Mouse (Mus musculus) myocyte (in vitro differentiated cells): ENCODE data around the gene Cdc123. TPM values are rescaled to one million over a fixed set of nuclear protein-coding genes. Genes with fewer than 3 reads are reported as not detected.

Experiments used
- H3K27me3 ChIP-seq: one replicate; pipeline ENCODE4 v1.6.1; 2011; ENCODE audit not compliant: control insufficient read depth, insufficient read depth, insufficient read length
- H3K36me3 ChIP-seq: one replicate; pipeline ENCODE4 v1.6.1; 2011; ENCODE audit not compliant: control insufficient read depth, insufficient read depth
- H3K4me2 ChIP-seq: one replicate; pipeline ENCODE4 v1.6.1; 2011; ENCODE audit warnings: low read depth, control low read depth
- H3K4me3 ChIP-seq: one replicate; pipeline ENCODE4 v1.5.1; 2011; ENCODE audit warnings: mild to moderate bottlenecking, control low read depth, moderate library complexity
- H3K79me2 ChIP-seq: one replicate; pipeline ENCODE4 v1.6.1; 2011; ENCODE audit not compliant: control insufficient read depth, insufficient read depth
- H3ac ChIP-seq: one replicate; pipeline ENCODE4 v1.6.1; 2011; ENCODE audit not compliant: control insufficient read depth, insufficient read length
- CEBPB ChIP-seq: IDR thresholded peaks from 2 replicates; pipeline ENCODE4 v1.6.1; 2011; ENCODE audit warnings: mild to moderate bottlenecking, moderate library complexity; ENCODE audit not compliant: poor library complexity, insufficient read depth, severe bottlenecking
- E2F4 ChIP-seq: IDR thresholded peaks from one replicate; pipeline ENCODE4 v1.6.1; 2011; ENCODE audit warnings: mild to moderate bottlenecking, control low read depth, moderate library complexity; ENCODE audit not compliant: insufficient read depth
- MAX ChIP-seq: IDR thresholded peaks from one replicate; pipeline ENCODE4 v1.6.1; 2011; ENCODE audit warnings: low read depth, mild to moderate bottlenecking, control low read depth
- MYOD1 ChIP-seq, 3 experiments: IDR thresholded peaks; one replicate each; pipeline ENCODE4 v1.6.1; 2011; ENCODE audit warnings: control low read depth in 2 of 3, low read depth in 2 of 3, mild to moderate bottlenecking in 2 of 3, moderate library complexity in 1 of 3; ENCODE audit not compliant: insufficient read length in 2 of 3, control insufficient read depth in 1 of 3
- MYOG ChIP-seq, 3 experiments: IDR thresholded peaks; one replicate each; pipeline ENCODE4 v1.6.1; 2011; ENCODE audit warnings: control low read depth in 2 of 3, low read depth in 2 of 3, mild to moderate bottlenecking in 2 of 3; ENCODE audit not compliant: insufficient read length in 2 of 3, control insufficient read depth in 1 of 3, insufficient read depth in 1 of 3
- POLR2A ChIP-seq: IDR thresholded peaks from one replicate; pipeline ENCODE4 v1.6.1; 2011; ENCODE audit warnings: low read depth, mild to moderate bottlenecking, control low read depth, moderate library complexity; ENCODE audit not compliant: insufficient read length
- POLR2AphosphoS2 ChIP-seq: IDR thresholded peaks from one replicate; pipeline ENCODE4 v1.6.1; 2011; ENCODE audit warnings: low read depth, control low read depth; ENCODE audit not compliant: insufficient read length
- REST ChIP-seq: IDR thresholded peaks from one replicate; pipeline ENCODE4 v1.6.1; 2011; ENCODE audit warnings: mild to moderate bottlenecking, control low read depth, moderate library complexity; ENCODE audit not compliant: insufficient read depth, insufficient read length
- SRF ChIP-seq: IDR thresholded peaks from one replicate; pipeline ENCODE4 v1.6.1; 2011; ENCODE audit warnings: low read depth; ENCODE audit not compliant: control insufficient read depth, insufficient read length
- TCF12 ChIP-seq: IDR thresholded peaks from one replicate; pipeline ENCODE4 v1.6.1; 2011; ENCODE audit warnings: mild to moderate bottlenecking, control low read depth; ENCODE audit not compliant: poor library complexity, insufficient read depth, severe bottlenecking
- TCF3 ChIP-seq: IDR thresholded peaks from one replicate; pipeline ENCODE4 v1.6.1; 2011; ENCODE audit warnings: low read depth, control low read depth; ENCODE audit not compliant: insufficient read length
- USF1 ChIP-seq: IDR thresholded peaks from one replicate; pipeline ENCODE4 v1.6.1; 2011; ENCODE audit warnings: low read depth, mild to moderate bottlenecking, control low read depth, moderate library complexity
- polyA plus RNA-seq: library from polyadenylated mRNA; unstranded; fragments of >200 nt; fragmentation: generic; extraction: Trizol; gene quantifications from one replicate; pipeline ENCODE4 v1.2.1, GENCODE M21; 2012; ENCODE audit warnings: missing spikeins

Cdc123 gene
- polyA plus RNA-seq, 1 experiment: 102 TPM

- TF ChIP-seq TCF12: no peak
- TF ChIP-seq E2F4: no peak
- TF ChIP-seq TCF3: no peak
- no peak for TF ChIP-seq SRF
- no peak for TF ChIP-seq POLR2AphosphoS2
- TF ChIP-seq MYOG (IDR thresholded peaks at IDR 0.05; ENCODE audit: control insufficient read depth in 1 of 3, insufficient read depth in 1 of 3, insufficient read length in 2 of 3, low read depth in 2 of 3): no peak
- no peak for TF ChIP-seq MAX
- no peak for TF ChIP-seq CEBPB
- TF ChIP-seq POLR2A: no peak
- no peak for TF ChIP-seq MYOD1 (IDR thresholded peaks at IDR 0.05; ENCODE audit: control insufficient read depth in 1 of 3, insufficient read length in 2 of 3, low read depth in 2 of 3)
- no peak for TF ChIP-seq REST
- TF ChIP-seq USF1: no peak
- H3K27me3 ChIP-seq: no peaks in the 10 kb centered on the region
- no peak overlapping the region for H3K4me2 ChIP-seq
- no peak overlapping the region for H3ac ChIP-seq
- no peaks in the 10 kb centered on the region for H3K79me2 ChIP-seq
- H3K4me3 ChIP-seq: no peak overlapping the region
- no peaks in the 10 kb centered on the region for H3K36me3 ChIP-seq
Measured at GRCm38 (mm10) chr2:5762031-5762430, 82.9 kb downstream of the Cdc123 start.

- Histone ChIP-seq H3K36me3 (no peaks in the 10 kb centered on the region), H3K27me3 (no peaks in the 10 kb centered on the region), H3K4me2 (no peak overlapping the region), H3K4me3 (no peak overlapping the region), H3ac (no peak overlapping the region), H3K79me2 (no peaks in the 10 kb centered on the region)
- no peak for TF ChIP-seq MAX
- no peak for TF ChIP-seq POLR2A
- TF ChIP-seq POLR2AphosphoS2: no peak
- TF ChIP-seq E2F4: no peak
- no peak for TF ChIP-seq SRF
- no peak for TF ChIP-seq CEBPB
- TF ChIP-seq USF1: no peak
- no peak for TF ChIP-seq TCF3
- no peak for TF ChIP-seq REST
- TF ChIP-seq MYOD1 (IDR thresholded peaks at IDR 0.05; ENCODE audit: control insufficient read depth in 1 of 3, insufficient read length in 2 of 3, low read depth in 2 of 3): no peak
- no peak for TF ChIP-seq TCF12
- TF ChIP-seq MYOG (IDR thresholded peaks at IDR 0.05; ENCODE audit: control insufficient read depth in 1 of 3, insufficient read depth in 1 of 3, insufficient read length in 2 of 3, low read depth in 2 of 3): no peak
Measured at GRCm38 (mm10) chr2:5760479-5761008, 84.4 kb downstream of the Cdc123 start.

GRCm38 (mm10) chr2:5758569-5758968, 86.4 kb downstream of the Cdc123 start:
- Histone ChIP-seq H3K4me3 (no peak overlapping the region), H3K27me3 (no peaks in the 10 kb centered on the region), H3ac (no peak overlapping the region), H3K4me2 (no peak overlapping the region), H3K36me3 (no peaks in the 10 kb centered on the region), H3K79me2 (no peaks in the 10 kb centered on the region)
- TF ChIP-seq MAX (no peak), USF1 (no peak)

- Histone ChIP-seq H3K36me3 (no peaks in the 10 kb centered on the region), H3K27me3 (no peaks in the 10 kb centered on the region), H3K4me3 (no peak overlapping the region), H3ac (no peak overlapping the region), H3K4me2 (no peak overlapping the region), H3K79me2 (no peaks in the 10 kb centered on the region)
- TF ChIP-seq SRF (no peak), REST (no peak), POLR2AphosphoS2 (no peak), TCF12 (no peak), USF1 (no peak), CEBPB (no peak)
Measured at GRCm38 (mm10) chr2:5750872-5751271, 94.1 kb downstream of the Cdc123 start.

- no peak overlapping the region for H3ac ChIP-seq
- H3K4me3 ChIP-seq: no peak overlapping the region
- H3K79me2 ChIP-seq: no peaks in the 10 kb centered on the region
- no peak for TF ChIP-seq MYOG (IDR thresholded peaks at IDR 0.05; ENCODE audit: control insufficient read depth in 1 of 3, insufficient read depth in 1 of 3, insufficient read length in 2 of 3, low read depth in 2 of 3)
- TF ChIP-seq POLR2AphosphoS2: no peak
- no peak for TF ChIP-seq TCF12
- TF ChIP-seq CEBPB: no peak
- no peak for TF ChIP-seq E2F4
- TF ChIP-seq TCF3: no peak
- TF ChIP-seq MAX: no peak
- no peak for TF ChIP-seq REST
- no peak for TF ChIP-seq USF1
- no peak for TF ChIP-seq POLR2A
- TF ChIP-seq SRF: no peak
- no peak for TF ChIP-seq MYOD1 (IDR thresholded peaks at IDR 0.05; ENCODE audit: control insufficient read depth in 1 of 3, insufficient read length in 2 of 3, low read depth in 2 of 3)
- H3K27me3 ChIP-seq: no peaks in the 10 kb centered on the region
- H3K4me2 ChIP-seq: no peak overlapping the region
- H3K36me3 ChIP-seq: no peaks in the 10 kb centered on the region
Measured at GRCm38 (mm10) chr2:5749210-5749609, 95.8 kb downstream of the Cdc123 start.
